Mouse (Mus musculus): ENCODE results near the gene 4930402H24Rik.

DNA sequence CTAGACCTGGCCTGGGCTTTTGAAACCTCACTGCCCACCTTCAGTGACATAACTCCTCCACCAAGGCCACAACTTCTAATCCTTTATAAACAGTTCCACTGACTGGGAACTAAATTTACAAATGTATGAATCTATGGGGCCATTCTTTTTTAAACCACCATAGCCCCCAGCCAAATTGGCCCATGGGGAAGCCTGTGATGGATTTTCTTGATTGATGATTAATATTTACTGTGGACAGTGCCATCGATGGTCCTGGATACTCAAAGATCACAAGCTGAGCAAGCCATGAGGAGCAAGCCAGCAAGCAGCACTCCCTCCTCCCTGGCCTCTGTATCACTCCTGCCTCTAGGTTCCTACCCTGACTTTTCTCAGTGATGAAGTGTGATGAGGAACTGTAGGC lies 11.5 kb upstream of the 4930402H24Rik start:
- TF ChIP-seq CTCF (IDR thresholded peaks at IDR 0.05; ENCODE audit: control insufficient read depth, insufficient read depth, insufficient read length) (no peak), MAX (IDR thresholded peaks at IDR 0.05) (no peak)
